Mouse (Mus musculus): ENCODE results near the gene Gm11037.

GRCm38 (mm10) chr2:131178828-131179245 lies 45.5 kb downstream of the Gm11037 start:
- TF ChIP-seq CTCF (IDR thresholded peaks at IDR 0.05; ENCODE audit: extremely low read depth, insufficient read depth, low read length) (no peak), POLR2A (IDR thresholded peaks at IDR 0.05; ENCODE audit: extremely low read depth, insufficient read depth, low read length) (no peak; the same call in 1 of the 2 replicates)
